Mouse (Mus musculus): ENCODE data around the gene Hdac11. TPM values are rescaled to one million over a fixed set of nuclear protein-coding genes. Genes with fewer than 3 reads are reported as not detected.

Gene Hdac11
- polyA plus RNA-seq, 1 experiment from 2014 or later, result 13.5 TPM

- no peak overlapping the region for H3K4me2 ChIP-seq
- H3K9me3 ChIP-seq, result no peaks in the 10 kb centered on the region
- H3K4me1 ChIP-seq, result peaks cover 57% of the 10 kb centered on the region
- H3K36me3 ChIP-seq, result no peaks in the 10 kb centered on the region; the same call in 1 of the 2 replicates
- no peak overlapping the region for H3K9ac ChIP-seq
- no peak overlapping the region for H3K27ac ChIP-seq
- 72% methylated on average over 6 of the region's 6 CpGs for WGBS
- H3K27me3 ChIP-seq, result no peaks in the 10 kb centered on the region
- no peak overlapping the region for H3K4me3 ChIP-seq
- ATAC-seq (ENCODE audit: insufficient number of reproducible peaks, low FRiP score, low TSS enrichment, low read depth), result no peak
These were observed 5.2 kb downstream of the Hdac11 start for GRCm38 (mm10) chr6:91161506-91162235.

GRCm38 (mm10) chr6:91162314-91162713, 5.8 kb downstream of the Hdac11 start:
- 77% methylated on average over 5 of the region's 5 CpGs for WGBS
- Histone ChIP-seq H3K36me3 (no peaks in the 10 kb centered on the region; the same call in 1 of the 2 replicates), H3K4me2 (no peak overlapping the region), H3K9me3 (no peaks in the 10 kb centered on the region), H3K4me1 (peaks cover 53% of the 10 kb centered on the region), H3K27me3 (no peaks in the 10 kb centered on the region), H3K9ac (no peak overlapping the region), H3K27ac (no peak overlapping the region), H3K4me3 (no peak overlapping the region)
- ATAC-seq (ENCODE audit: insufficient number of reproducible peaks, low FRiP score, low TSS enrichment, low read depth), result no peak

- peaks cover 6% of the 10 kb centered on the region; the same call in 1 of the 2 replicates for H3K36me3 ChIP-seq
- ATAC-seq (ENCODE audit: insufficient number of reproducible peaks, low FRiP score, low TSS enrichment, low read depth), result no peak
- H3K4me2 ChIP-seq, result no peak overlapping the region
- WGBS, result 76% methylated on average over 5 of the region's 5 CpGs
- H3K4me3 ChIP-seq, result no peak overlapping the region
- no peaks in the 10 kb centered on the region for H3K27me3 ChIP-seq
- peaks cover 43% of the 10 kb centered on the region for H3K4me1 ChIP-seq
- H3K27ac ChIP-seq, result no peak overlapping the region
- no peaks in the 10 kb centered on the region for H3K9me3 ChIP-seq
- no peak overlapping the region for H3K9ac ChIP-seq
These were observed 6.9 kb downstream of the Hdac11 start for GRCm38 (mm10) chr6:91163195-91163911.

- Histone ChIP-seq H3K4me2 (no peak overlapping the region), H3K27ac (no peak overlapping the region), H3K4me3 (no peak overlapping the region), H3K27me3 (no peaks in the 10 kb centered on the region), H3K9ac (no peak overlapping the region), H3K36me3 (peaks cover 15% of the 10 kb centered on the region; the same call in 1 of the 2 replicates), H3K4me1 (peaks cover 30% of the 10 kb centered on the region), H3K9me3 (no peaks in the 10 kb centered on the region)
- ATAC-seq (ENCODE audit: insufficient number of reproducible peaks, low FRiP score, low TSS enrichment, low read depth), result no peak
- WGBS, result 65% methylated on average over 2 of the region's 2 CpGs
These were observed 8.1 kb downstream of the Hdac11 start for GRCm38 (mm10) chr6:91164584-91164983.

- H3K27ac ChIP-seq, result no peak overlapping the region
- H3K36me3 ChIP-seq, result peaks cover 16% of the 10 kb centered on the region; the same call in 1 of the 2 replicates
- peaks cover 26% of the 10 kb centered on the region for H3K4me1 ChIP-seq
- H3K27me3 ChIP-seq, result no peaks in the 10 kb centered on the region
- WGBS, result 35% methylated on average over 3 of the region's 3 CpGs
- no peak for ATAC-seq (ENCODE audit: insufficient number of reproducible peaks, low FRiP score, low TSS enrichment, low read depth)
- H3K9me3 ChIP-seq, result no peaks in the 10 kb centered on the region
- no peak overlapping the region for H3K4me2 ChIP-seq
- H3K9ac ChIP-seq, result no peak overlapping the region
- H3K4me3 ChIP-seq, result no peak overlapping the region
These were observed 8.7 kb downstream of the Hdac11 start for GRCm38 (mm10) chr6:91165210-91165609.

- Histone ChIP-seq H3K27ac (no peak overlapping the region), H3K9me3 (no peaks in the 10 kb centered on the region), H3K27me3 (no peaks in the 10 kb centered on the region), H3K36me3 (peaks cover 34% of the 10 kb centered on the region), H3K4me3 (no peak overlapping the region), H3K4me1 (peaks cover 11% of the 10 kb centered on the region; the same call in 1 of the 2 replicates), H3K4me2 (no peak overlapping the region), H3K9ac (no peak overlapping the region)
- ATAC-seq (ENCODE audit: insufficient number of reproducible peaks, low FRiP score, low TSS enrichment, low read depth), result no peak
- WGBS, result 60% methylated on average over 3 of the region's 3 CpGs
These were observed 11.4 kb downstream of the Hdac11 start for GRCm38 (mm10) chr6:91167828-91168227.

GRCm38 (mm10) chr6:91169129-91169528, 12.7 kb downstream of the Hdac11 start:
- peaks cover 36% of the 10 kb centered on the region for H3K36me3 ChIP-seq
- H3K27me3 ChIP-seq, result no peaks in the 10 kb centered on the region
- WGBS, result 89% methylated on average over 8 of the region's 8 CpGs

GRCm38 (mm10) chr6:91171396-91171895, 15.0 kb downstream of the Hdac11 start:
- Histone ChIP-seq H3K36me3 (peaks cover 36% of the 10 kb centered on the region), H3K4me1 (no peaks in the 10 kb centered on the region), H3K9ac (no peak overlapping the region), H3K4me3 (no peak overlapping the region), H3K4me2 (no peak overlapping the region), H3K9me3 (no peaks in the 10 kb centered on the region), H3K27me3 (no peaks in the 10 kb centered on the region), H3K27ac (no peak overlapping the region)
- WGBS, result 71% methylated on average over 3 of the region's 3 CpGs
- no peak for ATAC-seq (ENCODE audit: insufficient number of reproducible peaks, low FRiP score, low TSS enrichment, low read depth)

More at GRCm38 (mm10) chr6:91169129-91169528, 12.7 kb downstream of the Hdac11 start:
- H3K4me3 ChIP-seq, result no peak overlapping the region
- H3K4me2 ChIP-seq, result no peak overlapping the region
- ATAC-seq (ENCODE audit: insufficient number of reproducible peaks, low FRiP score, low TSS enrichment, low read depth), result peak; percentile 8; the same call in 1 of the 2 replicates
- no peak overlapping the region for H3K9ac ChIP-seq
- no peaks in the 10 kb centered on the region for H3K9me3 ChIP-seq
- no peak overlapping the region for H3K27ac ChIP-seq
- peaks cover 11% of the 10 kb centered on the region; the same call in 1 of the 2 replicates for H3K4me1 ChIP-seq

GRCm38 (mm10) chr6:91172381-91172780, 15.9 kb downstream of the Hdac11 start:
- Histone ChIP-seq H3K27me3 (no peaks in the 10 kb centered on the region), H3K27ac (no peak overlapping the region), H3K9me3 (no peaks in the 10 kb centered on the region), H3K36me3 (peaks cover 35% of the 10 kb centered on the region), H3K4me1 (no peaks in the 10 kb centered on the region), H3K4me2 (no peak overlapping the region), H3K9ac (no peak overlapping the region), H3K4me3 (no peak overlapping the region)
- 67% methylated on average over 2 of the region's 2 CpGs for WGBS
- ATAC-seq (ENCODE audit: insufficient number of reproducible peaks, low FRiP score, low TSS enrichment, low read depth), result no peak

GRCm38 (mm10) chr6:91173221-91173880, 16.9 kb downstream of the Hdac11 start:
- peaks cover 30% of the 10 kb centered on the region for H3K36me3 ChIP-seq
- H3K9me3 ChIP-seq, result no peaks in the 10 kb centered on the region
- H3K4me1 ChIP-seq, result no peaks in the 10 kb centered on the region
- ATAC-seq (ENCODE audit: insufficient number of reproducible peaks, low FRiP score, low TSS enrichment, low read depth), result no peak; the same call in 1 of the 2 replicates
- H3K4me2 ChIP-seq, result no peak overlapping the region
- 46% methylated on average over 7 of the region's 7 CpGs for WGBS
- no peak overlapping the region for H3K4me3 ChIP-seq
- H3K27ac ChIP-seq, result no peak overlapping the region
- no peak overlapping the region for H3K9ac ChIP-seq
- H3K27me3 ChIP-seq, result no peaks in the 10 kb centered on the region

- ATAC-seq (ENCODE audit: insufficient number of reproducible peaks, low FRiP score, low TSS enrichment, low read depth), result 0 out of 2 replicates have a peak, but pooled peaks have one; percentile 21
- peaks cover 24% of the 10 kb centered on the region for H3K36me3 ChIP-seq
These were observed 17.7 kb downstream of the Hdac11 start for GRCm38 (mm10) chr6:91174211-91174610.

More at GRCm38 (mm10) chr6:91174211-91174610, 17.7 kb downstream of the Hdac11 start:
- H3K27ac ChIP-seq, result no peak overlapping the region
- no peak overlapping the region for H3K9ac ChIP-seq
- H3K9me3 ChIP-seq, result no peaks in the 10 kb centered on the region
- WGBS, result 69% methylated on average over 3 of the region's 3 CpGs
- H3K4me3 ChIP-seq, result no peak overlapping the region
- no peak overlapping the region for H3K4me2 ChIP-seq
- no peaks in the 10 kb centered on the region for H3K4me1 ChIP-seq
- no peaks in the 10 kb centered on the region for H3K27me3 ChIP-seq

Measured in limb, embryonic 15.5 days (tissue).